Mouse (Mus musculus) urinary bladder, postnatal 14 days (tissue): ENCODE results near the gene Pnrc2.

Source experiments
- DNase-seq: peaks from one replicate; pipeline ENCODE4 v3.0.0; 2021; ENCODE audit warnings: low spot score

Gene Pnrc2

GRCm38 (mm10) chr4:135823298-135823697 is 50.4 kb downstream of the Pnrc2 start:
- no peak for DNase-seq

- DNase-seq, result no peak
Observed at GRCm38 (mm10) chr4:135821772-135822171, 51.9 kb downstream of the Pnrc2 start.
